ENCODE assay signal across 8 mouse cellular contexts in the genomic region with DNA sequence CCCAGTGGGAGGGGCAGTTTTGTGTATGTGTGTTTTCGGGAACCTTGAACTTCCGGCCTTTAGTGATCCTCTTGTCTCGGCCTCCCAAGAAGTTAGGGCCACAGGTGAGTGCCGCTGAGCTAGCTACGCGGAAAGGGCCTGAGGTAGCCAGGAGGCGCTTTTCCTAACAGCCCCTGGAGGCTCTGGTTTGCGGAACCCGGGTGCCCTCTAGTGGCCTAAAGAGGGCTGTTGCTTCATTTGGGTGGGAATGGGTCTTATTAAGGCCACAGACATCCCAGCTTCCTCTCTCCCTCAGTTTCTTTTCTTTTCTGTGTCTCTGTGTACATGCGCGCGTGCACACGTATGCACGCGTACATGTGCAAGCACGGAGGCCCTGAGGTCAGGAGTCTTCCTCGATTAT. TPM values are rescaled to one million over a fixed set of nuclear protein-coding genes. Genes with fewer than 3 reads are reported as not detected.
DNase-seq lines count a peak whose midpoint lies in the region; ATAC-seq and TF ChIP-seq lines count a peak whose summit lies in the region.

No protein-coding gene starts in this region.

- peaks cover 8 to 39% of the 10 kb centered on the region in 2 experiments; a peak in 3 of 4 replicates for H3K4me1 ChIP-seq in CH12.LX (ENCODE audit: control insufficient read depth in 1 of 2, insufficient read depth in 2 of 2)
- no peaks in the 10 kb centered on the region for H3K4me1 ChIP-seq in embryonic facial prominence, embryonic 14.5 days (ENCODE audit: control insufficient read depth, insufficient read depth, low read length)
- no peaks in the 10 kb centered on the region for H3K4me1 ChIP-seq in heart, embryonic 16.5 days (ENCODE audit: control insufficient read depth, insufficient read depth, low read length)
- no peaks in the 10 kb centered on the region for H3K4me1 ChIP-seq in lung, adult 2 months (ENCODE audit: control insufficient read depth, insufficient read depth, low read length)
- H3K4me1 ChIP-seq in thymus, adult 2 months (replicated peaks; ENCODE audit: control insufficient read depth, insufficient read depth, low read length) = no peaks in the 10 kb centered on the region

- H3K4me2 ChIP-seq in CH12.LX (ENCODE audit: insufficient read depth, low read depth, poor library complexity, severe bottlenecking) = no peak overlapping the region
- H3K4me2 ChIP-seq in embryonic facial prominence, embryonic 14.5 days (ENCODE audit: low read depth, low read length) = no peak overlapping the region
- no peak overlapping the region for H3K4me2 ChIP-seq in heart, embryonic 16.5 days (ENCODE audit: low read depth, low read length)

- peak; percentile 98 for TF ChIP-seq RAD21 in CH12.LX (IDR thresholded peaks at IDR 0.05; ENCODE audit: low read depth, low read length)

- no peak overlapping the region for H3K9ac ChIP-seq in CH12.LX (ENCODE audit: insufficient read depth, low read depth)
- no peak overlapping the region for H3K9ac ChIP-seq in embryonic facial prominence, embryonic 14.5 days (ENCODE audit: low read depth, low read length)
- no peak overlapping the region for H3K9ac ChIP-seq in heart, embryonic 16.5 days (ENCODE audit: low read length)

- no peak for TF ChIP-seq EP300 in CH12.LX (IDR thresholded peaks at IDR 0.05; ENCODE audit: low read length)

- WGBS in embryonic facial prominence, embryonic 14.5 days = 13% methylated on average over 17 of the region's 17 CpGs
- WGBS in heart, embryonic 16.5 days = 15% methylated on average over 17 of the region's 17 CpGs
- 22% methylated on average over 17 of the region's 17 CpGs for WGBS in lung, adult 2 months
- 56% methylated on average over 17 of the region's 17 CpGs for WGBS in thymus, adult 2 months

- no peak overlapping the region for H3K27ac ChIP-seq in CH12.LX (ENCODE audit: insufficient read depth, low read depth)
- H3K27ac ChIP-seq in embryonic facial prominence, embryonic 14.5 days (replicated peaks; ENCODE audit: low read depth, low read length) = no peak overlapping the region
- H3K27ac ChIP-seq in heart, embryonic 16.5 days (ENCODE audit: low read length) = no peak overlapping the region
- no peak overlapping the region for H3K27ac ChIP-seq in thymus, adult 2 months (ENCODE audit: control insufficient read depth, insufficient read depth, low read length)

- H3K4me3 ChIP-seq in CH12.LX (replicated peaks in 1 of 3; ENCODE audit: low read depth in 2 of 3, low read length in 2 of 3, poor library complexity in 1 of 3) = no peak overlapping the region
- H3K4me3 ChIP-seq in embryonic facial prominence, embryonic 14.5 days (ENCODE audit: low read depth, low read length) = no peak overlapping the region
- H3K4me3 ChIP-seq in heart, embryonic 16.5 days (ENCODE audit: low read length) = no peak overlapping the region
- no peak overlapping the region for H3K4me3 ChIP-seq in lung, adult 2 months (replicated peaks; ENCODE audit: extremely low read depth, low read depth, low read length)
- no peak overlapping the region for H3K4me3 ChIP-seq in thymus, adult 2 months (ENCODE audit: control insufficient read depth, insufficient read depth, low read length)

- TF ChIP-seq CTCF in CH12.LX (conservative IDR thresholded peaks at IDR 0.05 in 1 of 2, IDR thresholded peaks at IDR 0.05 in 1 of 2; ENCODE audit: low read depth in 2 of 2, low read length in 2 of 2) = peak; percentile 64 to 98
- peak; percentile 87 for TF ChIP-seq CTCF in lung, adult 2 months (IDR thresholded peaks at IDR 0.05; ENCODE audit: insufficient read depth, low read length)
- peak; percentile 87 for TF ChIP-seq CTCF in thymus, adult 2 months (IDR thresholded peaks at IDR 0.05; ENCODE audit: borderline replicate concordance, control insufficient read depth, extremely low read depth, insufficient read depth, low read length, poor library complexity)

- no peaks in the 10 kb centered on the region for H3K27me3 ChIP-seq in CH12.LX (replicated peaks)
- no peaks in the 10 kb centered on the region for H3K27me3 ChIP-seq in embryonic facial prominence, embryonic 14.5 days (replicated peaks; ENCODE audit: control insufficient read depth, insufficient read depth, low read length)
- H3K27me3 ChIP-seq in heart, embryonic 16.5 days (ENCODE audit: control insufficient read depth, insufficient read depth, low read length) = no peaks in the 10 kb centered on the region
- no peaks in the 10 kb centered on the region for H3K27me3 ChIP-seq in thymus, adult 2 months (ENCODE audit: control insufficient read depth, insufficient read depth, low read length)

- TF ChIP-seq POLR2A in CH12.LX (IDR thresholded peaks at IDR 0.05; ENCODE audit: low read depth, low read length) = no peak
- TF ChIP-seq POLR2A in lung, adult 2 months (IDR thresholded peaks at IDR 0.05; ENCODE audit: borderline replicate concordance, extremely low read depth, low read depth, low read length) = no peak
- TF ChIP-seq POLR2A in thymus, adult 2 months (IDR thresholded peaks at IDR 0.05; ENCODE audit: control insufficient read depth, extremely low read depth, insufficient read depth, low read length, poor library complexity) = no peak

- H3K36me3 ChIP-seq in CH12.LX (replicated peaks in 1 of 2; ENCODE audit: control insufficient read depth in 1 of 2, insufficient read depth in 1 of 2, low read length in 1 of 2) = peaks cover 0 to 21% of the 10 kb centered on the region in 2 experiments
- H3K36me3 ChIP-seq in embryonic facial prominence, embryonic 14.5 days (ENCODE audit: control insufficient read depth, insufficient read depth, low read length) = peaks cover 15% of the 10 kb centered on the region; the same call in 1 of the 2 replicates
- peaks cover 16% of the 10 kb centered on the region for H3K36me3 ChIP-seq in heart, embryonic 16.5 days (ENCODE audit: control insufficient read depth, insufficient read depth)
- peaks cover 29% of the 10 kb centered on the region for H3K36me3 ChIP-seq in thymus, adult 2 months (ENCODE audit: control insufficient read depth, insufficient read depth, low read length)

- no peaks in the 10 kb centered on the region for H3K79me2 ChIP-seq in CH12.LX (replicated peaks; ENCODE audit: control insufficient read depth, extremely low read depth, insufficient read depth, poor library complexity, severe bottlenecking)

- no peaks in the 10 kb centered on the region for H3K9me3 ChIP-seq in CH12.LX (replicated peaks; ENCODE audit: low read length)
- no peaks in the 10 kb centered on the region for H3K9me3 ChIP-seq in embryonic facial prominence, embryonic 14.5 days (ENCODE audit: control insufficient read depth, low read length)
- no peaks in the 10 kb centered on the region for H3K9me3 ChIP-seq in heart, embryonic 16.5 days (replicated peaks; ENCODE audit: control insufficient read depth, low read length)

- dilution Hi-C loops in CH12.LX (cut with MboI; ENCODE audit: extremely low pct_ligation_motif_present, extremely low pct_unique_long_range_greater_than_20kb, low sequenced_read_pairs) = no loop called here

- peak; percentile 81 for DNase-seq in CH12.LX (ENCODE audit: extremely low read depth)
- DNase-seq in adrenal gland, postnatal 4 days (ENCODE audit: low spot score in 2 of 2) = peak; percentile 37 to 60
- DNase-seq in embryonic facial prominence, embryonic 14.5 days (ENCODE audit: low spot score) = peak; percentile 82
- DNase-seq in kidney, postnatal 4 days = peak; percentile 86 to 87
- peak; percentile 67 for DNase-seq in lung, adult 2 months
- peak; percentile 75 for DNase-seq in ovary, postnatal 14 days (ENCODE audit: low spot score)
- peak; percentile 74 for DNase-seq in thymus, adult 2 months

- in situ Hi-C loops in CH12.LX (cut with MboI; ENCODE audit: low pct_ligation_motif_present, low pct_unique_long_range_greater_than_20kb, low sequenced_read_pairs) = loop anchor here (25.0 kb wide), 1 partner anchor 409 kb away; no protein-coding TSS in a partner anchor

- ATAC-seq in embryonic facial prominence, embryonic 14.5 days (ENCODE audit: low read depth) = peak; percentile 25; the same call in 1 of the 2 replicates
- 0 out of 2 replicates have a peak, but pooled peaks have one; percentile 49 for ATAC-seq in heart, embryonic 16.5 days (replicated peaks; ENCODE audit: extremely low read depth, insufficient read depth, low FRiP score)

TF ChIP-seq in CH12.LX, 34 proteins besides CTCF, POLR2A, EP300 and RAD21 (continues in another document):
- peak; percentile 62 for TF ChIP-seq ZC3H11A (IDR thresholded peaks at IDR 0.05; ENCODE audit: low read depth, low read length)
- no peak for TF ChIP-seq MAZ (IDR thresholded peaks at IDR 0.05; ENCODE audit: low read depth, low read length)
- TF ChIP-seq BHLHE40 (IDR thresholded peaks at IDR 0.05; ENCODE audit: low read depth, low read length) = no peak
- no peak for TF ChIP-seq TBP (conservative IDR thresholded peaks at IDR 0.05; ENCODE audit: low read depth, low read length)
- no peak for TF ChIP-seq MAX (IDR thresholded peaks at IDR 0.05; ENCODE audit: low read length)
- TF ChIP-seq USF1 (IDR thresholded peaks at IDR 0.05; ENCODE audit: low read depth, low read length) = no peak
- no peak for TF ChIP-seq USF2 (conservative IDR thresholded peaks at IDR 0.05; ENCODE audit: low read depth, low read length)
- 0 out of 2 replicates have a peak, but pooled peaks have one; percentile 22 for TF ChIP-seq TCF12 (IDR thresholded peaks at IDR 0.05; ENCODE audit: low read depth, low read length)
- 0 out of 2 replicates have a peak, but pooled peaks have one; percentile 11 for TF ChIP-seq NRF1 (IDR thresholded peaks at IDR 0.05; ENCODE audit: low read depth, low read length)
- TF ChIP-seq HCFC1 (IDR thresholded peaks at IDR 0.05; ENCODE audit: low read depth, low read length) = no peak
- no peak for TF ChIP-seq ETS1 (conservative IDR thresholded peaks at IDR 0.05; ENCODE audit: low read depth, low read length)

RNA-seq across cellular contexts. Expression of gene Sh2b2, which starts 6.5 kb away (rescaled TPM):
- total RNA-seq in CH12.LX (2012; rRNA removed) = 16.2 and 17.9 TPM in 2 replicates
- 8.1 and 8.5 TPM in 2 replicates for total RNA-seq in CH12.LX (2014; rRNA removed)
- 26.4 and 27.8 TPM in 2 replicates for polyA plus RNA-seq in CH12.LX (2012; ENCODE audit: insufficient read length, low read depth)
- total RNA-seq in adrenal gland, postnatal 4 days (2021) = 10 to 100 TPM; 15.6 to 18.6 TPM
- 10.2 and 10.3 TPM in 2 replicates for polyA plus RNA-seq in embryonic facial prominence, embryonic 14.5 days (2014; fragmentation: Nextera tagmentation; extraction: Ambion mirVana)
- 1.7 TPM in 2 replicates for polyA plus RNA-seq in heart, embryonic 16.5 days (2015; fragmentation: Nextera tagmentation; extraction: Ambion mirVana)
- 11.5 and 12.6 TPM in 2 replicates for polyA plus RNA-seq in lung, adult 2 months (2012; rRNA removed)
- polyA plus RNA-seq in thymus, adult 2 months (2012; rRNA removed) = 16.1 and 20.7 TPM in 2 replicates

RNA-seq across cellular contexts. Expression of gene Prkrip1, which starts 54.1 kb away (rescaled TPM):
- total RNA-seq in CH12.LX (2012; rRNA removed) (45.5 and 59.1 TPM in 2 replicates), CH12.LX (2014; rRNA removed) (43.7 and 47.7 TPM in 2 replicates)
- 94.8 and 117 TPM in 2 replicates for polyA plus RNA-seq in CH12.LX (2012; ENCODE audit: insufficient read length, low read depth)
- total RNA-seq in adrenal gland, postnatal 4 days (2021) = 10 to 100 TPM; 35.4 to 36.7 TPM
- polyA plus RNA-seq in embryonic facial prominence, embryonic 14.5 days (2014; fragmentation: Nextera tagmentation; extraction: Ambion mirVana) = 48.0 and 52.0 TPM in 2 replicates
- polyA plus RNA-seq in heart, embryonic 16.5 days (2015; fragmentation: Nextera tagmentation; extraction: Ambion mirVana) = 34.4 and 37.7 TPM in 2 replicates
- polyA plus RNA-seq in lung, adult 2 months (2012; rRNA removed) = 8.9 and 11.0 TPM in 2 replicates
- 15.9 and 20.7 TPM in 2 replicates for polyA plus RNA-seq in thymus, adult 2 months (2012; rRNA removed)
